Mouse (Mus musculus): ENCODE data around the gene Sucla2. TPM values are rescaled to one million over a fixed set of nuclear protein-coding genes. Genes with fewer than 3 reads are reported as not detected.

Sucla2 gene
- polyA plus RNA-seq, 1 experiment from 2014 or later, result 101 TPM

- H3K27ac ChIP-seq, result no peak overlapping the region
- no peak overlapping the region for H3K4me3 ChIP-seq
- no peak overlapping the region for H3K9ac ChIP-seq
- H3K4me2 ChIP-seq, result no peak overlapping the region
- no peak for ATAC-seq (ENCODE audit: insufficient number of reproducible peaks, insufficient read depth, low FRiP score, low TSS enrichment, low read depth)
- H3K27me3 ChIP-seq, result no peaks in the 10 kb centered on the region
- H3K4me1 ChIP-seq, result no peaks in the 10 kb centered on the region
- WGBS, result 70% methylated on average over 3 of the region's 3 CpGs
- H3K36me3 ChIP-seq, result no peaks in the 10 kb centered on the region
- no peaks in the 10 kb centered on the region for H3K9me3 ChIP-seq
Measured at GRCm38 (mm10) chr14:73625469-73625868, 100.3 kb downstream of the Sucla2 start.

GRCm38 (mm10) chr14:73631511-73631910 lies 106.4 kb downstream of the Sucla2 start:
- ATAC-seq (ENCODE audit: insufficient number of reproducible peaks, insufficient read depth, low FRiP score, low TSS enrichment, low read depth), result no peak
- WGBS, result 92% methylated on average over 4 of the region's 4 CpGs

GRCm38 (mm10) chr14:73632648-73633263 lies 107.6 kb downstream of the Sucla2 start:
- ATAC-seq (ENCODE audit: insufficient number of reproducible peaks, insufficient read depth, low FRiP score, low TSS enrichment, low read depth), result no peak
- H3K4me1 ChIP-seq, result no peaks in the 10 kb centered on the region

More at GRCm38 (mm10) chr14:73631511-73631910, 106.4 kb downstream of the Sucla2 start:
- Histone ChIP-seq H3K27ac (no peak overlapping the region), H3K4me1 (no peaks in the 10 kb centered on the region), H3K9ac (no peak overlapping the region), H3K4me3 (no peak overlapping the region), H3K36me3 (no peaks in the 10 kb centered on the region), H3K4me2 (no peak overlapping the region), H3K27me3 (no peaks in the 10 kb centered on the region), H3K9me3 (no peaks in the 10 kb centered on the region)

DNA sequence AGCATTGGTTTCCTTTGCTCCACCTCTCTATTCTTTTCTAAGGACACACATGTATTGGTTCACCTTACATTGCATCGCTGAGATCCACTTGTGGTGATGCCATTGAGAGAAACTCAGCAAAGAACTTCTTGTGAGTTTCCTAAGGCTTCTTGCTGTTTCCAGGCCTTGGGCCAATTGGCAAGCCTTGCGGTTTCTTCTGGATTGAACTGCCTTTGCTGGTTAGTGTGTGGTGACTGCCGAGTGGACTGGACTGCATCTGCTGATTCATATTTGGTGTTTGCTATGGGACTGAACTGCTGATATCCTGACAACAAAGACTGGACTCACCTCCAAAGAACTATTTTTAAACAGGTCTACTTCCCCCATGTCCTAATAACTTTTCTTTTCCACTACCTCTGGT lies 109.2 kb downstream of the Sucla2 start:
- H3K4me1 ChIP-seq, result no peaks in the 10 kb centered on the region
- no peak overlapping the region for H3K9ac ChIP-seq
- H3K36me3 ChIP-seq, result no peaks in the 10 kb centered on the region
- no peak overlapping the region for H3K4me2 ChIP-seq
- no peaks in the 10 kb centered on the region for H3K27me3 ChIP-seq
- WGBS, result 91% methylated on average over 3 of the region's 3 CpGs
- ATAC-seq (ENCODE audit: insufficient number of reproducible peaks, insufficient read depth, low FRiP score, low TSS enrichment, low read depth), result no peak
- no peak overlapping the region for H3K27ac ChIP-seq
- H3K4me3 ChIP-seq, result no peak overlapping the region
- H3K9me3 ChIP-seq, result no peaks in the 10 kb centered on the region

More at GRCm38 (mm10) chr14:73632648-73633263, 107.6 kb downstream of the Sucla2 start:
- H3K27me3 ChIP-seq, result no peaks in the 10 kb centered on the region
- no peak overlapping the region for H3K9ac ChIP-seq
- H3K4me3 ChIP-seq, result no peak overlapping the region
- no peak overlapping the region for H3K4me2 ChIP-seq
- no peak overlapping the region for H3K27ac ChIP-seq
- H3K36me3 ChIP-seq, result no peaks in the 10 kb centered on the region
- H3K9me3 ChIP-seq, result no peaks in the 10 kb centered on the region
- 64% methylated on average over 9 of the region's 9 CpGs for whole genome bisulfite sequencing

DNA sequence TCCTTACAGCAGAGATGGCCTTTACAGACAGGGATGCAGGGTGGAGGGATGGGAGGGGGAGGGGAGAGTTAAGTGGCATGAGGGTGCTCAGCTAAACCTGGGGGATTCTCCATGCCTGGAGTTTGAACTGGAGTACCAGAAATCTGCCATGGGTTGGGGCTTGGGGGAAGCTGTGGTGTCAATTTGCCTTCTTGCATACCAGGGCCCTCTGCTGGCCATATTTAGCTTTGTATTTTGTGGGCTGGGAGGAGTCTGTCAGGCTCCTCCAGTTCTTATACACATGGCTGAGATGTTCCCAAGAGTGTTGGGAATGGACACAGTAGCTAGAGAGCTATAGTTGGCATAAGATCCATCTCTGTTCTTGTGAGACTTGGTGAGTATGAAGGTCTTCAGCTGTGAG lies 112.3 kb downstream of the Sucla2 start:
- H3K27ac ChIP-seq, result no peak overlapping the region
- H3K4me2 ChIP-seq, result no peak overlapping the region
- no peaks in the 10 kb centered on the region for H3K9me3 ChIP-seq
- H3K4me3 ChIP-seq, result no peak overlapping the region
- H3K36me3 ChIP-seq, result no peaks in the 10 kb centered on the region
- no peaks in the 10 kb centered on the region for H3K4me1 ChIP-seq
- no peak for ATAC-seq (ENCODE audit: insufficient number of reproducible peaks, insufficient read depth, low FRiP score, low TSS enrichment, low read depth)
- H3K9ac ChIP-seq, result no peak overlapping the region
- H3K27me3 ChIP-seq, result no peaks in the 10 kb centered on the region

Other genes with a start within 250 kb of the Sucla2 start
- gene Rb1, start 199.5 kb upstream of the Sucla2 start, polyA plus RNA-seq (2015; fragmentation: Nextera tagmentation; extraction: Ambion mirVana), result 19.1 and 27.9 TPM in 2 replicates
- gene Itm2b, start 140.0 kb upstream of the Sucla2 start, polyA plus RNA-seq (2015; fragmentation: Nextera tagmentation; extraction: Ambion mirVana), result 659 and 793 TPM in 2 replicates
- gene Med4, start 15.3 kb upstream of the Sucla2 start, polyA plus RNA-seq (2015; fragmentation: Nextera tagmentation; extraction: Ambion mirVana), result 99.4 and 103 TPM in 2 replicates
- 5.6 and 6.3 TPM in 2 replicates for gene Nudt15, start 22.9 kb downstream of the Sucla2 start, polyA plus RNA-seq (2015; fragmentation: Nextera tagmentation; extraction: Ambion mirVana)
- gene Gm21750, start 135.9 kb downstream of the Sucla2 start, polyA plus RNA-seq (2015; fragmentation: Nextera tagmentation; extraction: Ambion mirVana), result not detected in 2 replicates

Data from embryonic facial prominence, embryonic 13.5 days (tissue).